Mouse (Mus musculus) urinary bladder, postnatal 25 days (tissue): ENCODE data around the gene Ankrd44.

ENCODE experiments used
- DNase-seq: peaks from one replicate; pipeline ENCODE4 v3.0.0; 2022; ENCODE audit warnings: low spot score

Ankrd44 gene

DNA sequence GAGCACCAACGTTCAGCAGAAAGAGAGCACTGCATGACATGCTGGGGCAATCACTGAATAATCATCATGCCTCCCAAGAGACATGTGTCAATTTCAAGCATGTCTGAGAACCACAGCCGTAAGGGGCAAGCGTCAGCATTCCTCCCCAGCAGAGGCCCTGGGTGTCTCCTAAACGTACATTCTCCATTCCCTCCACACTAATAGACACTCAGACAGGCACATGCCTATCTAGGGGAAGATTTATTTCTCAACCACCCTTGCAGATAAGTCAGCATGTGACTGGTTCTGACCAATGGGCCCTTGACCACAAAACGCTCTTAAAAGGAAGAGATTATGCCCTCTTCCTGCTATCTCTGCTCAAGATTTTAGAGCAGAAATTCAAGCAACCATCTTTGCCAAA, 37.7 kb downstream of the Ankrd44 start:
- DNase-seq, result no peak

DNA sequence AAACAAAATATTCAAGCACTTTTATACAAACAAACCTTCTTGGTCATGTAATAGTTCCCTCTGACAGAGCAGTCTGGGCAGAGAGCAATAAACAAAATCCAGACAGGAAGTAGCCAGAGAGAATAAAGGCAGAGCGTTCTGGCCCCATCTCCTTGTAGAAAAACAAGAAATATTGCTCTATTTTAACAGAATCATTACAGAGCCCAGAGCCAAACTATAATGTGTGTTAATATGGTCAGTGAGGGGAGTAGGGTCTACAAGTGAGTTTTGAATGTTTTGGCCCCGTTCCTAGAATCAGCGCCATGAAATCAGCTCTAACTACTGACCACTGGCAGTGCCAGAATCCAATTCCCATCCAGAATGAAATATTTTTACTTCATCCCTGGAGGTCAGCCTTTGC, 38.3 kb downstream of the Ankrd44 start:
- no peak for DNase-seq

DNA sequence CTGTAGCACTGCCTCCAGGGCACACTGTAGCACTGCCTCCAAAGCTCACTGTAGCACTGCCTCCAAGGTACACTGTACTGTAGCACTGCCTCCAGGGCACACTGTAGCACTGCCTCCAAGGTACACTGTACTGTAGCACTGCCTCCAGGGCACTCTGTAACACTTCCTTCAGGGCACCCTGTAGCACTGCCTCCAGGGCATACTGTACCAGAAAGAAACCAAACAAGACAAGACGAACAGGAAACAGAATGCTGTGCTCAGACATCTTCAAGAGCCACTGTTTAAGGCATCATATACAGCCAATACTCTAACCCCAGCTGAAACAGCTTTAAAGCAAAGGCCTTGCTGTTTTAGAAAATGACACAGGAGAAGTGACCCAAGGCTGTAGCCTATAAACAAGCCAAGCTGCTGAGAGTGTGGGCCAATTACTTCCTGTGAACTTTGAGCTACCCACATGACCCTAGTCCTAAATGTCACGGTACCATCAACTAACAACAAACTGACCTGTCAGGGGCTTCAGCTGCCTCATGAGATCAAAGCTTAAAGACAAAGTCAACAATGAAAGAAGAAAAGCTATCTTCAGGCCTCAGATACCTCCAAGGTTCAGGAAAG, 43.2 kb downstream of the Ankrd44 start:
- no peak for DNase-seq

GRCm38 (mm10) chr1:54881523-54881922, 44.7 kb downstream of the Ankrd44 start:
- no peak for DNase-seq

- no peak for DNase-seq
Observed at GRCm38 (mm10) chr1:54877423-54878073, 48.6 kb downstream of the Ankrd44 start.

DNA sequence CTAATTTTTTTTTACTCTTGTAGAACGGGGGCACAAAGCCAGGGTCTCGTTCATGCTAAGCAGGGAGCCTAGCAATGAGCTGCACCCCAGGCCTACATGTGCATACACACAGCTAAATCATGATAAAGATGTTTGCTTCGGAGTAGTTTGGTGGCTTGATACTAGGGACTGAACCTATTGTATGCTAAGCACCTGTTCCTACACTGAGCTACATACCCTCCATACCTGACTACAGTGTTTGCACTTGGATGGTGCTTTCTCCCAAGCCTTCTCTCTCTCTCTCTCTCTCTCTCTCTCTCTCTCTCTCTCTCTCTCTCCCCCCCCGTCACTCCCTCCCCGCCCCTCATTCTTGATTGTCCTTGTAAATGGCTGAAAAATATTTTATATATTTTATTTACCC, 49.2 kb downstream of the Ankrd44 start:
- DNase-seq, result no peak

- no peak for DNase-seq
Observed at GRCm38 (mm10) chr1:54874094-54874493, 52.1 kb downstream of the Ankrd44 start.

DNA sequence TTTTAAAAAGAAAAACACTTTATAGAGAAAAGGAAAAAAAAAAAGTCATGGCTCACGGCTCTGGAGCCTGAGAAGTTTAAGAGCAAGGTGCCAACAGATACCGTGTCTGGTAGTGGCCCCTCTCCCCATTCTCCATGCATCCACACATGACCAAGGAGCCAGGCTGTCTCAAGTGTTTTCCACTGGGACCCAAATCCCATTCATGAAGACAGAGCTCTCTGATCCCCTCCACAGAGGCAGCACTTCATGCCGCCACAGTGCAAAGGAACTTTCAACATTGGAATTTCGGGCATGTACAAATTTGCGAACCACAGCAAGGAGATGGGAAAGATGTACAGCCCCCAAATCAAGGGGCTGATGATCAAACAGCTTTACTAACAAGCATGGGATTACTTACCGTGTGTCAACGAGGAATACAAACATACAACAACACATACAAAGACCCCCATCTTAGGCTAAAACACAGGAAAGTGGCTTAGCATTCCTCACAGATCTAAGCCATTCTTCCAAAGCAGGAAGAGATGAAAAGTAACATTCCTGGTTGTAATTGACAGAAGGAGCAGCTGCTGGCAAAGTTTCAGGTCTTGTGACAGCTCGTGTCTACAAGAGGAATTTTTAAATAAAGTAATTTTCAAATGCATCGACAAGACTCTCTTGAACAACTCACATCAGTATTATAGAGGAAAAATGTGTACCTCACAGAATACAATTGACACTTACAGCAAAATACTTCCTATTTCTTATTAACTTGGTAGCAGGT, 53.1 kb downstream of the Ankrd44 start:
- DNase-seq, result no peak

- no peak for DNase-seq
Observed at GRCm38 (mm10) chr1:54871321-54871720, 54.9 kb downstream of the Ankrd44 start.

DNA sequence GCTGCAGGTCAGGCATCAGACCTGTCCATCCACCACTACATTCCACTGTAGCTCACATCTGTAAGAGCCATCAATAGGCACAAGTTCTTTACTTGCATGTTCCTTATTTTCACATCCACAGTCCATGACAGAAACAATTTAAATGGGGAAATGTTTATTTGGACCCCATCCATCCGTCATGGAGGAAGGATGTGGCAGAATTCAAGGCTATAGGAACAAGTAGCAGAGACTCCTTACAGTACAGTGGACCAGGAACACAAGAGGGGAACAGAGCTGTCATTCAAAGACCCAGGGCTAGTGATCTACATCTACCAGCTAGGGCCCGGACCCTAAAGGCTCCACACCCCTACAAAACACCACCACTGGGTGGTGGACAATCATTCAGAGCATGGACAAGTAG, 55.6 kb downstream of the Ankrd44 start:
- DNase-seq, result no peak

- DNase-seq, result no peak
Observed at GRCm38 (mm10) chr1:54867226-54867625, 59.0 kb downstream of the Ankrd44 start.

DNA sequence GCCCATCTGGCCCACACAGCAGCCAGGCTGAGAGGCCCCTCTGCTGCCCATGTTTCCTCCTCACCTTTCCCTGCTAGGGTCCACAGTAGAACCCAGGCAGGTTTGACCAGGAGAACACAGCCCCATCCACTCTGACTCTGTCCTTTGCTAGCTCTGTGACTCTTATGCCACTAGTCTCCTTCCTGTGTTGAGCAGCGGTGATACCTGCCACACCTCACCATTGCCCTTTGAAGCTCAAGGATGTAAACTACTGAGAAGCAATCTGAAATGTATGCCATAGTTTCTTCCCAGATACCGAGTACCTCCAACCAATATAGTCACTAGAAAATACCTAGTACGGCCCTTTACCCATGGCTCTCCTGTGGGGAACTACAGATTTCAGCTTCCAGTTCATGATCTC, 60.1 kb downstream of the Ankrd44 start:
- no peak for DNase-seq

DNA sequence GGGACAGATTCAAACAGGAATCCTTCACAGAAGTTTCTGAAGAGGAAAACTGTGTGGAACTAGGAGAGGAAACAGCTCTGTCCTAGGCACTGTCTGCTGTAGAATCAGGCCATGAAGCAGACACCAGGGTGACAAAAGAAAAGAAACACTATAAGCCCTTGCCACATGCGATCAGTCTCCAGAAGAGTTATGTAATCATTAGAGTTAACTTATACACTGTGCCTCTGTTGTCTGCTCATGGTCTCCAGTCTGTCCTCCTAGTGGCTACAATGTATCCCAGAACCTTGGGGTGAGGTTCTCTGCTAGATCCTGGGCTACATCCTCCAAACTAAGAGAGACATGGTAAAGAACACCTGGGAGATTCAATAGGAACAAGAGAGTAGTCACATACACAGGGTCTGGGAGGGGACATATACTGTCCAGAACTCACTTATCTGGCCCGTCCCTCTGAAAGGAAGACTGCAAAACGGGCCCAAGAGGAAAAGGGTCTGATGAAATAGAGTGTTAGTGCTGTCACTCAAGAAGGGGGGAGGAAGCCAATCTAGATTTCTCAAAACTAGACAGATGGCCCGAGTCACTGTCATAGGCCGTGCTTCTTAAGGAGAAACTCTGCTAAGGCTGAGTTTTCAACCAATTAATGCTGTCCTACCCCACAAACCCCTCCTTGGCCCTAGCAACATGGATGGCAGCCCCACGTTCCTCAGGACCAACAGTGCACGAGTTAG, 61.1 kb downstream of the Ankrd44 start:
- DNase-seq, result no peak

GRCm38 (mm10) chr1:54860361-54860760, 65.8 kb downstream of the Ankrd44 start:
- no peak for DNase-seq

DNA sequence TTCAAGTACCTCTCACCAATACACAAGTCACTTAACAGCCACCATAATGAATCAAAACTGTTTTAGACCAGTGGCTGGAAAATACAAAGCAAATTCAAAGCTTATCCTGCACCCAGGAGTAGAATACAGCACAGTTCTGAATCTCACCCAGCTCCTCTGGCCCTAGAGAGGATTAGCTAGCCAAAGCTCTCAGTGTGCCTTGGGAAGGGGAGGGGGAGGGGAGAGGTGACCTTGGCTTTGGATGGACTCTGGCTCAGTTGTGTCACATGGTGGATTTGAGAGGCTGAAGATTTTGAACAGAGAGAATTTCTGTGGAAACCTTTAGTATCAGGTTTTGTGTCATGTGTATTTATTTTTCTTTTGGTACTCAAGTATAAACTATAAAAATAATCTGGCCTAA, 66.3 kb downstream of the Ankrd44 start:
- DNase-seq, result no peak

DNA sequence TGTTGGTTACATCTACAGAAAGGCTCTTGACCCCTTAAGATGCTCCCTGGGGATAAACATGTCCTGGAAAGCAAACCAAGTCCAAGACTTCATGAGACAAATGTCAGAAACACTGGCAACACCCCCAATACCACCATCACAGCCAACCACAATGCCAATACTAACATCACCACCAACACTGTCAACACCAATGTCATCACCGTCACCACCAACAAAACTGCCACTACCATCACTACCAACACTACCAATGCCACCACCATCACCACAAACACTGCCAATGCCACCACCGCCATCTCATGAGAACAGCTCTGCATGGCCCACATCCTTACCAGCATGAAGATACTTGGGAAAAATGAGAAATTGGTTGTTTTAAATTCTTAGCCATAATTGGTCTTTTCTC, 67.3 kb downstream of the Ankrd44 start:
- DNase-seq, result no peak

GRCm38 (mm10) chr1:54856502-54856901, 69.7 kb downstream of the Ankrd44 start:
- DNase-seq, result no peak

DNA sequence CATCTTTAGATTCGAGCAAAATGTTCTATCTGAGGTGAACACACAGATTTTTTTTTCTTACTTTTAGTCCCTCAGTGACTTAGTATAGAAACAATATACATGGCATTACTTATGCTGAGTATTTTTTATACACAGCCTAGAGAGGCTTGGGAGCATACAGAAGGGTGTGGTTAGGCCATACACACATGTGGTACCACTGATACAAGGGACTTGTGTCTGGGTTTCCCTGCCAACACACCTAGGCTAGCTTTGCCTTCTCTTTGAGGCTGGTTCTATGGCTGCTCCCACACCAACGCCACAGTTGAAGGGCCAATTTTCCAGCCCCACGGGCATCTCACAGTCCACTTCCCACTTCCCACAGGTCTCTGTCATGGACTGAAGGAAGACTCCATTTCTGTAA, 70.2 kb downstream of the Ankrd44 start:
- DNase-seq, result no peak

GRCm38 (mm10) chr1:54854388-54854787, 71.8 kb downstream of the Ankrd44 start:
- no peak for DNase-seq

GRCm38 (mm10) chr1:54853311-54854000, 72.7 kb downstream of the Ankrd44 start:
- no peak for DNase-seq

GRCm38 (mm10) chr1:54851610-54852009, 74.6 kb downstream of the Ankrd44 start:
- no peak for DNase-seq

DNA sequence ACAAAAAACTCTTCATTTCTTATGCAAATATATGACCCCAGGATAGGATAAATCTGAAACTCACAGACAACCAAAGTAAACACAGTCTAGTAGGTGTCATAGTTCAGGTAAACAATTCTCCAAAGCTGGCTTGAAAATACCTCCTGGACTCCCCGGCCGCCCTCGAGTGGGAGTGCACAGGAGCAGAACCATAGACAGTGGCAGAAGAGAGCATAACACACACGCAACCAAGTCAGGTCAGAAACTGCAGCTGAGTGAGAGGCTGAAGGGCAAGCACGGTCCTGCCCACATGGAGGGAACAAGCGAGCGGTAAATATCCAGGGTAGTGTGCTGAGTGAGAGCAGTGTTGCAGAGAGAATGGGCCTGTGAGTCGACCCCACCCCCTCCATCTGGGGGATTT, 76.1 kb downstream of the Ankrd44 start:
- no peak for DNase-seq
